Mouse (Mus musculus) gastrocnemius, postnatal 14 days (tissue): ENCODE results near the gene Vmn1r69. TPM values are rescaled to one million over a fixed set of nuclear protein-coding genes. Genes with fewer than 3 reads are reported as not detected.

ENCODE experiments used
- DNase-seq: peaks from one replicate; pipeline ENCODE4 v3.0.0; 2021; ENCODE audit warnings: mixed read lengths
- intact Hi-C: fragments of 180-260 bp; cut with DNase I; formaldehyde crosslinking; loops from one replicate; pipeline ENCODE4 v1.15.1; 2025; ENCODE audit warnings: low total_unique reads
- long read RNA-seq, 2 experiments: library from polyadenylated mRNA; stranded (forward); transcript quantifications; one replicate each; pipeline ENCODE4 v2.0.0; 2021
- total RNA-seq, 2 experiments: library from RNA; stranded (reverse); gene quantifications; 2 replicates each; pipeline ENCODE4 v1.2.3; 2021

Vmn1r69 gene
- not detected for total RNA-seq
- long read RNA-seq, experiment 1, result 0 reads
- long read RNA-seq, experiment 2, result 0 reads

DNA sequence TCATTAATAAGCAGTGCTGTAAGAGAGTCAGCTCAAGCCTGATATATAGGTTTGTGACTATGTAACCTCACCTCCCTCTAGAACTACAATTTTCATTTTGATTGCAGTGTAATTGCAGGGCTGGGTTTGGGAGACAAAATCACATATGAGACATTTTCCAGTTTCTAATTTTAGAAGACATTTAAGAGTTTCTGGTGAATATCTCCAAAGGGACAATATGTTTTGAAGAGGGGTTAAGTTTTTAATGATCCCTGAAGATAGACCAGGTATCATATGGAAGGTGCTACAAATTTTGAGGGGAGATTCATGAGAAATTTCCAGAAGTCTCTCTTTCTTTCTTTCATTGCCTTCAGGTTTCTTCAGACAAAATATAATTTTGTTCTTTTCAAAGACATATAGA is at the start of gene Vmn1r69:
Gene Vmn1r69 (minus strand): TSS at position 101 of the 400 bp plus-strand sequence.
- no peak for DNase-seq
- intact Hi-C loops, result no loop called here

- intact Hi-C loops, result no loop called here
- DNase-seq, result no peak
Measured at GRCm38 (mm10) chr7:10631232-10631631, 17.8 kb upstream of the Vmn1r69 start, which contains the start of gene Vmn1r70. Gene Vmn1r70, plus strand, starts transcription at chr7:10631532.

DNA sequence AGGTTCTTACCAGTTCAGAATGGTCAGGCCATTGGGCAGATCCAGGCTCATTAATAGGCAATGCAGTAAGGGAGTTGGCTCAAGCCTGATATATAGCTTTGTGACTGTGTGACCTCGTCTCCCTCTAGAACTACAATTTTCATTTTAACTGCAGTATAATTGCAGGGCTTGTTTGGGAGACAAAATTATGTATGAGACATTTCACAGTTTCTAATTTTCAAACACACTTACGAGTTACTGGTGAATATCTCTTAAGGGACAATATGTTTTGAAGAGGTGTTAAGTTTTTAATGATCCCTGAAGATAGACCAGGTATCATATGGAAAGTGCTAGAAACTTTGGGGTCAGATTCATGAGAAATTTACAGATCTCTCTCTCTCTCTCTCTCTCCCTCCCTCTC is 55.1 kb downstream of the Vmn1r69 start, which contains the start of gene Vmn1r68:
Gene Vmn1r68 (minus strand): TSS at position 101 of the 400 bp plus-strand sequence.
- intact Hi-C loops, result no loop called here
- no peak for DNase-seq

Other genes with a start within 250 kb of the Vmn1r69 start
- gene Vmn1r67, start 170.3 kb downstream of the Vmn1r69 start, total RNA-seq, result not detected
- 1 to 10 TPM; 1.5 to 1.6 TPM for gene Zik1, start 118.3 kb downstream of the Vmn1r69 start, total RNA-seq
- gene Vmn1r68, start 55.2 kb downstream of the Vmn1r69 start, total RNA-seq, result not detected
- gene Vmn1r70, start 17.9 kb upstream of the Vmn1r69 start, total RNA-seq, result not detected
- gene Nlrp4b, start 74.1 kb upstream of the Vmn1r69 start, total RNA-seq, result not detected
- not detected for gene Vmn1r71, start 140.7 kb upstream of the Vmn1r69 start, total RNA-seq